Mouse (Mus musculus) cerebellum, adult 2 months (tissue): ENCODE measurements at regions not wholly inside any gene's neighbourhood (a gene's known extent, or its start where the extent isn't known, plus 50 kb on each side); places are given as distances from the start of the nearest gene placed in this dataset.

Experiments
- CTCF ChIP-seq: fragments of 200-500 bp; IDR thresholded peaks from 2 replicates; pipeline ENCODE4 v1.5.1; 2011; ENCODE audit warnings: low read depth, mild to moderate bottlenecking, control low read depth, low read length, moderate library complexity, borderline replicate concordance; ENCODE audit not compliant: insufficient read depth
- POLR2A ChIP-seq: fragments of 200-500 bp; IDR thresholded peaks from 2 replicates; pipeline ENCODE4 v1.6.1; 2011; ENCODE audit warnings: low read length, control low read depth, borderline replicate concordance; ENCODE audit not compliant: insufficient read depth

GRCm38 (mm10) chr10:24395999-24396784 is 172.9 kb downstream of the Moxd1 start:
- TF ChIP-seq CTCF (no peak), POLR2A (no peak)
